Mouse (Mus musculus) midbrain, embryonic 13.5 days (tissue): ENCODE measurements around the gene Gm49366. TPM values are rescaled to one million over a fixed set of nuclear protein-coding genes. Genes with fewer than 3 reads are reported as not detected.
A peak's percentile ranks its signal among the peaks of the same experiment; 100 is the strongest.
"Not testable (repeated sequence)": the region's sequence is repeated elsewhere in the genome, so short reads cannot be mapped to it uniquely, and the experiment has no call there.

Experiments
- ATAC-seq: fragments of 200-750 bp; cut with Nextera tagmentation; 2 replicates; pipeline ENCODE4 v1.8.0; 2017; ENCODE audit warnings: mild to moderate bottlenecking, moderate TSS enrichment, moderate library complexity
- H3K27ac ChIP-seq: fragments of 300-500 bp; sonication (generic); 2 replicates; pipeline ENCODE4 v1.5.1; 2015; ENCODE audit warnings: inconsistent platforms, mild to moderate bottlenecking, moderate library complexity
- H3K27me3 ChIP-seq: fragments of 300-500 bp; sonication (generic); 2 replicates; pipeline ENCODE4 v1.6.1; 2015; ENCODE audit warnings: mild to moderate bottlenecking, inconsistent platforms
- H3K36me3 ChIP-seq: fragments of 300-500 bp; sonication (generic); 2 replicates; pipeline ENCODE4 v1.6.1; 2015; ENCODE audit warnings: mild to moderate bottlenecking, inconsistent platforms
- H3K4me1 ChIP-seq: fragments of 300-500 bp; sonication (generic); replicated peaks from 2 replicates; pipeline ENCODE4 v1.6.1; 2015; ENCODE audit warnings: inconsistent platforms
- H3K4me2 ChIP-seq: fragments of 300-500 bp; sonication (generic); replicated peaks from 2 replicates; pipeline ENCODE4 v1.6.1; 2015; ENCODE audit warnings: moderate library complexity, mild to moderate bottlenecking, inconsistent platforms
- H3K4me3 ChIP-seq: fragments of 300-500 bp; sonication (generic); replicated peaks from 2 replicates; pipeline ENCODE4 v1.5.1; 2015; ENCODE audit warnings: mild to moderate bottlenecking, inconsistent platforms
- H3K9ac ChIP-seq: fragments of 300-500 bp; sonication (generic); replicated peaks from 2 replicates; pipeline ENCODE4 v1.6.1; 2015; ENCODE audit warnings: mild to moderate bottlenecking, inconsistent platforms
- H3K9me3 ChIP-seq: fragments of 300-500 bp; sonication (generic); 2 replicates; pipeline ENCODE4 v1.6.1; 2016; ENCODE audit warnings: mild to moderate bottlenecking, inconsistent platforms
- WGBS: fragments of 180-500 bp; shearing (Covaris S2); methylation state at CpG from one replicate; pipeline ENCODE4 v1.1.7; 2015; 5-methylcytosine and 5-hydroxymethylcytosine counted together
- polyA plus RNA-seq: library from polyadenylated mRNA; unstranded; fragments of >200 nt; fragmentation: Nextera tagmentation; extraction: Ambion mirVana; gene quantifications from 2 replicates; pipeline ENCODE4 v1.2.1, GENCODE M21; 2015

Gm49366 gene
- polyA plus RNA-seq, 1 experiment from 2014 or later: not detected

DNA sequence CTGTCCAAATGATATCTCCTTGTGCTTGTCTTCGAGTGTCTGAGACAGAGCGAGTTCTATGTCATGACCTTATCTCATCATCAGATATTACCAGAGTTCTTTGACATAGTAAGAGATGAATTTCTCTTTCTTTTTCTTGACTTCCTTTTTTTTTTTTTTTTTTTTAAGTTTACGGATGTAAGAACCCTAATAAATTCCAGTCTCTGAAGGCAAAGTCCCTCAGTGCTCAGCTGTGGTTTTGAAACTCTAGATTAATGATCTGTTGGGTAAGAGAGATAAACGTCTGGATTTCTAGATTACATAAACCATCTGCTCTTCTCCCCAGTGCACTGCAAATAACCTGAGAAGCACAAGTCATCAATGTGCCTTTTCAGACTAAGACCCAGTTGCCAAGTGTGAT, 4.6 kb upstream of the Gm49366 start:
- no peak overlapping the region for H3K9ac ChIP-seq
- H3K9me3 ChIP-seq: 0 out of 2 replicates have a peak, but pooled peaks cover 3% of the 10 kb centered on the region
- no peak overlapping the region for H3K4me3 ChIP-seq
- 80% methylated on average over 4 of the region's 4 CpGs for WGBS
- H3K4me1 ChIP-seq: no peaks in the 10 kb centered on the region; the same call in 1 of the 2 replicates
- no peak overlapping the region for H3K27ac ChIP-seq
- ATAC-seq: no peak
- no peaks in the 10 kb centered on the region for H3K36me3 ChIP-seq
- H3K4me2 ChIP-seq: no peak overlapping the region
- peaks cover 6% of the 10 kb centered on the region; the same call in 1 of the 2 replicates for H3K27me3 ChIP-seq

- Histone ChIP-seq H3K4me3 (peak within 1 kb of the TSS; percentile 44), H3K9me3 (0 out of 2 replicates have a peak, but pooled peaks cover 17% of the 10 kb centered on the region), H3K9ac (peak within 1 kb of the TSS; percentile 52), H3K4me2 (peak within 1 kb of the TSS; percentile 60)
- not testable (repeated sequence) for H3K36me3 ChIP-seq, H3K4me1 ChIP-seq, H3K27me3 ChIP-seq, H3K27ac ChIP-seq
- 17% methylated on average over 17 of the region's 32 CpGs for WGBS
- ATAC-seq: peak; percentile 37; the same call in 1 of the 2 replicates
Measured at GRCm38 (mm10) chr12:84038241-84038640, 494 bp upstream of the Gm49366 start, which contains the start of gene Acot4. Gene Acot4 (plus strand): TSS chr12:84038379.

DNA sequence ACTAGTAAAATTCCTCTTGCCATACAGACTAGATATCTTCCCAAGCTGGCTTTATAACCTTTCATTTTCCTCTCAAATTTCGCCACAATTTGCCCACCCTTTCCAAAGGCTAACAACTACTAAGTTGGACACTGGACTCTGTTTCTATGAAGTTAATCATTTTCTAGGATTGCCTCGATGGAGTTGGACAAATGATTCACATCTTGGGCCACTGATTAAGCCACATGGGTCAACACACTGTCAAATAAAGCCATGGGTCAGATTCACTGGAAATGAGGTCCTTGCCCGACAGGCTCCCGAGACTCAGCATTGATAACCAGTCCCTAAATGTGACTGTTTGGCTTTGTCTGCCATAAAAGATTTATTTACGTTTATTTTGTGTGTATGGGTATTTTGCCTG, 3.5 kb downstream of the Gm49366 start:
- 91% methylated on average over 5 of the region's 5 CpGs for WGBS
- H3K9me3 ChIP-seq: 0 out of 2 replicates have a peak, but pooled peaks cover 17% of the 10 kb centered on the region
- no peaks in the 10 kb centered on the region; the same call in 1 of the 2 replicates for H3K4me1 ChIP-seq
- H3K9ac ChIP-seq: no peak overlapping the region
- H3K4me3 ChIP-seq: no peak overlapping the region
- no peaks in the 10 kb centered on the region for H3K36me3 ChIP-seq
- peaks cover 6% of the 10 kb centered on the region; the same call in 1 of the 2 replicates for H3K27me3 ChIP-seq
- ATAC-seq: no peak
- H3K4me2 ChIP-seq: no peak overlapping the region
- H3K27ac ChIP-seq: no peak overlapping the region

- ATAC-seq: no peak
- WGBS: 67% methylated on average over 2 of the region's 2 CpGs
- Histone ChIP-seq H3K9me3 (peaks cover 21% of the 10 kb centered on the region; the same call in 1 of the 2 replicates), H3K4me3 (no peak overlapping the region), H3K27me3 (no peaks in the 10 kb centered on the region), H3K9ac (no peak overlapping the region), H3K27ac (no peak overlapping the region), H3K4me1 (no peaks in the 10 kb centered on the region), H3K4me2 (no peak overlapping the region), H3K36me3 (no peaks in the 10 kb centered on the region)
Measured at GRCm38 (mm10) chr12:84044045-84044444, 5.3 kb downstream of the Gm49366 start.

DNA sequence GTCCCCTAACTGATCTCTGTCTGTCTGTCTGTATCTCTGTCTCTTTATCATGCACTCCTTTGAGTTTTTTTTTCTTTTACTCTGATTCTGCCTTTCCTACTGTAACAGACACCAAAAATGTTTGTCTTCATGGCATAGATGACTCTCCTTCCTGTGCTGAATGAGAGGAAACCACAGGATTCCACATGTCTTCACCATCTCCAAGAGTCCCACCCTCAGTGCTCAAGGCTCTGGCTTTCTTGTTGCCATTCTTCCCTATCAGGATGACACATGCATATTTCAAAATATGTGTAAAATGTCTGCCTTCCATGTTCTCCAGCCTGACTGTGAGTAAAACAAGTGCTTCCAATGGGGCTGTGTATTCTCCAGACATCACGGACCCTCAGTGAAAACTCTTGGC, 8.2 kb downstream of the Gm49366 start:
- Histone ChIP-seq H3K4me1 (no peaks in the 10 kb centered on the region), H3K9me3 (peaks cover 6% of the 10 kb centered on the region; the same call in 1 of the 2 replicates), H3K4me3 (no peak overlapping the region), H3K27me3 (peaks cover 2% of the 10 kb centered on the region), H3K36me3 (no peaks in the 10 kb centered on the region), H3K4me2 (no peak overlapping the region), H3K27ac (no peak overlapping the region), H3K9ac (no peak overlapping the region)
- no peak for ATAC-seq
- WGBS: 97% methylated on average over 1 of the region's 1 CpGs

DNA sequence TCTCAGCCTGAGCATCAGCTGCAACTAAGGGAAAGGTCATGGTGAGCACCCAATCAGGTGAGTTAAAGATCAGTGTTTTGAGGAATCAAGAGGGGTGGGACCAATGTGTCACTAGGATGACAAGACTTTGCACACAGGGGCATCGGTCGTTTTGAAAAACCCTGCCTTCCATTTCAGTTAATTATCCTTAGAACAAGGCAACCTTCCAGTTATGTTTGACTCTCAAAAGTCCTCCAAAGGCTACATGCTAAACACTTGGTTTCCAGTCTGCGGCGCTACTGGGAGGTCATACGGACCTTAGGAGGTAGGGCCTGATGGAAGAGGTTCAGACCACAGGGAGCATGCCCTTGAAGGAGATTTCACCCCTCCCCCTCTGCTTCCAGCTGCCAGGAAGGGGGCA, 12.0 kb downstream of the Gm49366 start:
- H3K27ac ChIP-seq, H3K9ac ChIP-seq, H3K4me2 ChIP-seq, ATAC-seq, H3K4me3 ChIP-seq, H3K4me1 ChIP-seq, H3K9me3 ChIP-seq, H3K36me3 ChIP-seq: not testable (repeated sequence)
- H3K27me3 ChIP-seq: peaks cover 26% of the 10 kb centered on the region
- 85% methylated on average over 5 of the region's 5 CpGs for WGBS

DNA sequence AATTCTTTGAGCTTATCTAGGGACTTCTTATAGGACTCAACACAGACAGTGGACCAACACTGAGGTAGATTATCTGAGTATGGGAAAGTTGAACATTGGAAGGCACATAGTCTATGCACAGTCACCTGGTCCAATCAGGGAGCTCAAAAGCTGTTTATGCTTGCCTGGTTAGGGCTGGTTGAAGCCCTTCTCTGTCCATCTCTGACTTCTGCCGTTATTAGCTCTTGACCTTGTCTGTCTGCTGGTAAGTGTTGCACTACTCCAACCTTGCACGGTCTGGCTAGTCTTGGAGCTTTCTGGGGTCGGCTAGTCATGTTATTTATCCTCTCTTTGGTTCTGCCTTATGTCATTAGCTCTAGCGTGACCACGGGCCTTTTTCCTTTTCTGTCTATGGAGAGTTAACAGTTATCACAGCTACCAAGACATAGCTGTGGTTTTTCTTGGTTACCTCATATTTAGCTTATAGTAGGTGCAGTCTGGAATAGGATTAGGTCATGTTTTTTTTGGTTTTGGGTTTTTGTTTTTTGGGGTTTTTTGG, 13.3 kb downstream of the Gm49366 start, which contains the start of gene Acot3:
Gene Acot3, plus strand, starts transcription at position 208 of the 538 bp plus-strand sequence.
- H3K27me3 ChIP-seq: peaks cover 26% of the 10 kb centered on the region
- peaks cover 6% of the 10 kb centered on the region; the same call in 1 of the 2 replicates for H3K9me3 ChIP-seq
- no peak for ATAC-seq
- no peaks in the 10 kb centered on the region for H3K36me3 ChIP-seq
- 0 out of 2 replicates have a peak within 1 kb of the TSS, but pooled peaks have one; percentile 60 for H3K9ac ChIP-seq
- peaks cover 6% of the 10 kb centered on the region for H3K4me1 ChIP-seq
- H3K4me2 ChIP-seq: peak within 1 kb of the TSS; percentile 77
- H3K27ac ChIP-seq: no peak within 1 kb of the TSS
- peak within 1 kb of the TSS; percentile 47 for H3K4me3 ChIP-seq
- WGBS: 75% methylated on average over 5 of the region's 5 CpGs

- 90% methylated on average over 7 of the region's 7 CpGs for WGBS
- peaks cover 26% of the 10 kb centered on the region for H3K27me3 ChIP-seq
- H3K36me3 ChIP-seq: no peaks in the 10 kb centered on the region
- H3K9ac ChIP-seq: no peak overlapping the region
- no peak overlapping the region for H3K27ac ChIP-seq
- peaks cover 6% of the 10 kb centered on the region for H3K4me1 ChIP-seq
- peak overlapping the region; percentile 47; the same call in 1 of the 2 replicates for H3K4me3 ChIP-seq
- H3K4me2 ChIP-seq: peak overlapping the region; percentile 77
- no peak for ATAC-seq
- H3K9me3 ChIP-seq: peaks cover 6% of the 10 kb centered on the region; the same call in 1 of the 2 replicates
Measured at GRCm38 (mm10) chr12:84052609-84053008, 13.9 kb downstream of the Gm49366 start.

GRCm38 (mm10) chr12:84053173-84053572, 14.4 kb downstream of the Gm49366 start:
- Histone ChIP-seq H3K4me1 (peaks cover 6% of the 10 kb centered on the region), H3K27me3 (peaks cover 26% of the 10 kb centered on the region), H3K4me3 (peak overlapping the region; percentile 47), H3K27ac (no peak overlapping the region), H3K4me2 (peak overlapping the region; percentile 77), H3K9me3 (peaks cover 4% of the 10 kb centered on the region; the same call in 1 of the 2 replicates), H3K9ac (peak overlapping the region; percentile 60), H3K36me3 (no peaks in the 10 kb centered on the region)
- no peak for ATAC-seq
- 9% methylated on average over 16 of the region's 16 CpGs for WGBS

- Histone ChIP-seq H3K4me2 (peak overlapping the region; percentile 77), H3K9me3 (no peaks in the 10 kb centered on the region), H3K36me3 (no peaks in the 10 kb centered on the region), H3K4me3 (peak overlapping the region; percentile 47), H3K27ac (no peak overlapping the region), H3K27me3 (peaks cover 26% of the 10 kb centered on the region), H3K9ac (peak overlapping the region; percentile 60), H3K4me1 (peaks cover 6% of the 10 kb centered on the region)
- ATAC-seq: 0 out of 2 replicates have a peak, but pooled peaks have one; percentile 17
- 4% methylated on average over 41 of the region's 46 CpGs for whole genome bisulfite sequencing
Measured at GRCm38 (mm10) chr12:84053679-84054391, 15.1 kb downstream of the Gm49366 start.

DNA sequence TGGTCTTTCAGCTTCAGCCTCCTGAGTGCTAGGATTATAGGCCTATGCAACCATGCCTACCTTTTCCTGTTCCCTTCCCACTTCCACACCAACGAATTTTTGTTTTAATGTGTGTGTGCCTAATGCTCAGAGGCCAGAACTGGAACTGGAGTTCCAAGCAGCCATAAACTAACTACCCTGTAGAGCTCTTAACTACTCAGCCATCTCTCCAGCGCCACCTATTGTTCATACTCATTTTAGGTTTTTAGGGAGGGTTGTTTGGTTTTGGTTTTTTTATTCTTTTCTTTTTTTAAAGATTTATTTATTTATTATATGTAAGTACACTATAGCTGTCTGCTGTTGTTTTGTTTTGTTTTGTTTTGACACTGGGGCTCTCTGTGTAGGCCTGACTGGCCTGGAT, 22.2 kb downstream of the Gm49366 start:
- H3K27me3 ChIP-seq: no peaks in the 10 kb centered on the region
- H3K4me1 ChIP-seq: no peaks in the 10 kb centered on the region
- no peak overlapping the region for H3K4me3 ChIP-seq
- no peak overlapping the region for H3K9ac ChIP-seq
- no peaks in the 10 kb centered on the region for H3K9me3 ChIP-seq
- ATAC-seq: no peak
- no peak overlapping the region for H3K4me2 ChIP-seq
- no peak overlapping the region for H3K27ac ChIP-seq
- WGBS: 32% methylated on average over 2 of the region's 2 CpGs
- no peaks in the 10 kb centered on the region for H3K36me3 ChIP-seq

GRCm38 (mm10) chr12:84062336-84062735, 23.6 kb downstream of the Gm49366 start:
- 91% methylated on average over 20 of the region's 20 CpGs for WGBS
- no peak overlapping the region for H3K27ac ChIP-seq
- no peaks in the 10 kb centered on the region for H3K27me3 ChIP-seq
- no peaks in the 10 kb centered on the region for H3K4me1 ChIP-seq
- H3K36me3 ChIP-seq: no peaks in the 10 kb centered on the region
- H3K9me3 ChIP-seq: no peaks in the 10 kb centered on the region
- no peak for ATAC-seq
- no peak overlapping the region for H3K4me3 ChIP-seq
- H3K9ac ChIP-seq: no peak overlapping the region
- H3K4me2 ChIP-seq: no peak overlapping the region
